Mouse (Mus musculus) bone marrow, adult 2 months (tissue): Measurements from ENCODE around the gene Ssbp1.

Experiments used
- CTCF ChIP-seq: fragments of 200-500 bp; IDR thresholded peaks from 2 replicates; pipeline ENCODE4 v1.5.1; 2011; ENCODE audit warnings: low read length, control low read depth; ENCODE audit not compliant: control insufficient read depth, insufficient read depth
- POLR2A ChIP-seq: fragments of 200-500 bp; IDR thresholded peaks from 2 replicates; pipeline ENCODE4 v1.6.1; 2011; ENCODE audit warnings: low read depth, mild to moderate bottlenecking, control low read depth, low read length, borderline replicate concordance; ENCODE audit not compliant: control insufficient read depth

- TF ChIP-seq CTCF (peak; percentile 22; the same call in 1 of the 2 replicates), POLR2A (peak; percentile 92; the same call in 1 of the 2 replicates)
These were observed at the start of gene Ssbp1 for GRCm38 (mm10) chr6:40470916-40471719.
